Mouse (Mus musculus): ENCODE measurements around the gene Git1.

DNA sequence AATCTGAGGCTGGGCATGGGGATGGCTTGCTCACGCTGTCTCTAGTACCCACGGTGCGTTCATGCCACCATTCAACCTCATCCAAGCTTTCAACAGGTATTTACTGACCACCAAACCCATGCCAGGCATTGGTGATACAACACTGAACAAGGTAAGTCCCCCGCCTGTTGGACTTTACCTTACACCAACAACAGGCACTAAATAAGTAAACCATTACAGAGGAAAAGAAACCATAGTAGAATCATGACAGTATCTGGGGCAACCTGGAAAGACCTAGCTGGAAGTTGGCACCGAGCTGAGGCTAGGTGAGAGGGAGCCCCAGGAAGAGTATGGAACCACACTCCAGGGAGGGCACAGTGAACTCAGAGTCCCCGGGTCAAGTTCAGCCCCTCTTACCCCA is 16.5 kb upstream of the Git1 start:
- TF ChIP-seq CTCF (IDR thresholded peaks at IDR 0.05; ENCODE audit: control insufficient read depth, insufficient read depth, low read length) (no peak), POLR2A (IDR thresholded peaks at IDR 0.05; ENCODE audit: borderline replicate concordance, control insufficient read depth, low read depth, low read length) (no peak)

Data from bone marrow, adult 2 months (tissue).